Mouse (Mus musculus) MEL-GATA-1-ER (cell line): Measurements from ENCODE around the gene Lamc1.

Experiments
- DNase-seq: peaks from one replicate; pipeline ENCODE4 v3.0.0-alpha.2; 2012; ENCODE audit warnings: low read depth; ENCODE audit errors: extremely low read depth

The Lamc1 gene

GRCm38 (mm10) chr1:153266891-153267290 is 65.7 kb downstream of the Lamc1 start:
- no peak for DNase-seq

GRCm38 (mm10) chr1:153265579-153265978 is 67.0 kb downstream of the Lamc1 start:
- no peak for DNase-seq

GRCm38 (mm10) chr1:153265066-153265465 is 67.5 kb downstream of the Lamc1 start:
- no peak for DNase-seq

GRCm38 (mm10) chr1:153259752-153260300 is 72.8 kb downstream of the Lamc1 start:
- DNase-seq = peak; percentile 26

GRCm38 (mm10) chr1:153252540-153253210 is 79.9 kb downstream of the Lamc1 start:
- DNase-seq = no peak

GRCm38 (mm10) chr1:153251590-153252206 is 80.9 kb downstream of the Lamc1 start:
- no peak for DNase-seq

GRCm38 (mm10) chr1:153241346-153241745 is 91.2 kb downstream of the Lamc1 start:
- DNase-seq = no peak

GRCm38 (mm10) chr1:153235576-153235975 is 97.0 kb downstream of the Lamc1 start:
- DNase-seq = no peak

- DNase-seq = no peak
These were observed 100.9 kb downstream of the Lamc1 start for GRCm38 (mm10) chr1:153231681-153232080.

- DNase-seq = no peak
These were observed 104.7 kb downstream of the Lamc1 start for GRCm38 (mm10) chr1:153227916-153228315.

GRCm38 (mm10) chr1:153227096-153227495 is 105.5 kb downstream of the Lamc1 start:
- DNase-seq = no peak

- no peak for DNase-seq
These were observed 106.5 kb downstream of the Lamc1 start for GRCm38 (mm10) chr1:153225786-153226725.

GRCm38 (mm10) chr1:153224331-153224730 is 108.3 kb downstream of the Lamc1 start:
- DNase-seq = no peak

GRCm38 (mm10) chr1:153219376-153219775 is 113.2 kb downstream of the Lamc1 start:
- no peak for DNase-seq

- DNase-seq = no peak
These were observed 116.1 kb downstream of the Lamc1 start for GRCm38 (mm10) chr1:153216516-153216915.

- DNase-seq = no peak
These were observed 116.9 kb downstream of the Lamc1 start for GRCm38 (mm10) chr1:153215676-153216075.

GRCm38 (mm10) chr1:153210992-153211391 is 121.6 kb downstream of the Lamc1 start:
- DNase-seq = no peak

GRCm38 (mm10) chr1:153210198-153210597 is 122.4 kb downstream of the Lamc1 start:
- no peak for DNase-seq

GRCm38 (mm10) chr1:153202195-153202594 is 130.4 kb downstream of the Lamc1 start:
- no peak for DNase-seq

- no peak for DNase-seq
These were observed 131.1 kb downstream of the Lamc1 start for GRCm38 (mm10) chr1:153201448-153201847.

- no peak for DNase-seq
These were observed 135.2 kb downstream of the Lamc1 start for GRCm38 (mm10) chr1:153197316-153197850.
